Mouse (Mus musculus): ENCODE results near the gene Heg1. TPM values are rescaled to one million over a fixed set of nuclear protein-coding genes. Genes with fewer than 3 reads are reported as not detected.

Heg1 gene
- polyA plus RNA-seq, 1 experiment from 2014 or later, result 13.3 TPM

- Histone ChIP-seq H3K9me3 (no peaks in the 10 kb centered on the region), H3K4me2 (no peak overlapping the region), H3K9ac (replicated peaks) (no peak overlapping the region), H3K27me3 (no peaks in the 10 kb centered on the region), H3K4me3 (replicated peaks) (no peak overlapping the region), H3K36me3 (peaks cover 24% of the 10 kb centered on the region), H3K27ac (no peak overlapping the region), H3K4me1 (replicated peaks) (peaks cover 20% of the 10 kb centered on the region)
- WGBS, result 95% methylated on average over 10 of the region's 10 CpGs
- ATAC-seq (ENCODE audit: insufficient number of reproducible peaks, insufficient read depth, low FRiP score, low TSS enrichment, low read depth), result no peak
Measured at GRCm38 (mm10) chr16:33708031-33708430, 23.9 kb downstream of the Heg1 start.

- peaks cover 20% of the 10 kb centered on the region for H3K4me1 ChIP-seq (replicated peaks)
- H3K4me3 ChIP-seq (replicated peaks), result no peak overlapping the region
- no peaks in the 10 kb centered on the region for H3K9me3 ChIP-seq
- H3K27ac ChIP-seq, result no peak overlapping the region
- no peak for ATAC-seq (ENCODE audit: insufficient number of reproducible peaks, insufficient read depth, low FRiP score, low TSS enrichment, low read depth)
- H3K36me3 ChIP-seq, result peaks cover 27% of the 10 kb centered on the region
- no peak overlapping the region for H3K4me2 ChIP-seq
- H3K27me3 ChIP-seq, result no peaks in the 10 kb centered on the region
- H3K9ac ChIP-seq (replicated peaks), result no peak overlapping the region
- 93% methylated on average over 12 of the region's 12 CpGs for WGBS
Measured at GRCm38 (mm10) chr16:33708585-33709397, 24.6 kb downstream of the Heg1 start.

GRCm38 (mm10) chr16:33714271-33714670, 30.1 kb downstream of the Heg1 start:
- WGBS, result 13% methylated on average over 13 of the region's 13 CpGs
- peaks cover 30% of the 10 kb centered on the region for H3K36me3 ChIP-seq

GRCm38 (mm10) chr16:33723241-33723640, 39.1 kb downstream of the Heg1 start:
- Histone ChIP-seq H3K4me3 (replicated peaks) (no peak overlapping the region), H3K4me2 (no peak overlapping the region), H3K36me3 (peaks cover 57% of the 10 kb centered on the region), H3K27ac (no peak overlapping the region), H3K9me3 (peaks cover 6% of the 10 kb centered on the region; the same call in 1 of the 2 replicates), H3K4me1 (replicated peaks) (no peaks in the 10 kb centered on the region), H3K9ac (replicated peaks) (no peak overlapping the region), H3K27me3 (no peaks in the 10 kb centered on the region)
- no peak for ATAC-seq (ENCODE audit: insufficient number of reproducible peaks, insufficient read depth, low FRiP score, low TSS enrichment, low read depth)
- 96% methylated on average over 2 of the region's 2 CpGs for WGBS

More at GRCm38 (mm10) chr16:33714271-33714670, 30.1 kb downstream of the Heg1 start:
- 0 out of 2 replicates have a peak overlapping the region, but pooled peaks have one; percentile 1 for H3K4me3 ChIP-seq (replicated peaks)
- H3K4me1 ChIP-seq (replicated peaks), result peaks cover 12% of the 10 kb centered on the region
- H3K27me3 ChIP-seq, result no peaks in the 10 kb centered on the region
- H3K9ac ChIP-seq (replicated peaks), result no peak overlapping the region; the same call in 1 of the 2 replicates
- H3K27ac ChIP-seq, result no peak overlapping the region
- H3K9me3 ChIP-seq, result no peaks in the 10 kb centered on the region
- ATAC-seq (ENCODE audit: insufficient number of reproducible peaks, insufficient read depth, low FRiP score, low TSS enrichment, low read depth), result peak; percentile 52; the same call in 1 of the 2 replicates
- H3K4me2 ChIP-seq, result peak overlapping the region; percentile 26

GRCm38 (mm10) chr16:33723983-33724382, 39.8 kb downstream of the Heg1 start:
- Histone ChIP-seq H3K27me3 (no peaks in the 10 kb centered on the region), H3K4me3 (replicated peaks) (no peak overlapping the region), H3K4me2 (no peak overlapping the region), H3K36me3 (peaks cover 57% of the 10 kb centered on the region), H3K9ac (replicated peaks) (no peak overlapping the region), H3K9me3 (peaks cover 6% of the 10 kb centered on the region; the same call in 1 of the 2 replicates), H3K4me1 (replicated peaks) (no peaks in the 10 kb centered on the region), H3K27ac (no peak overlapping the region)
- no peak for ATAC-seq (ENCODE audit: insufficient number of reproducible peaks, insufficient read depth, low FRiP score, low TSS enrichment, low read depth)
- WGBS, result 93% methylated on average over 3 of the region's 3 CpGs

- WGBS, result 95% methylated on average over 17 of the region's 17 CpGs
Measured at GRCm38 (mm10) chr16:33726261-33726660, 42.1 kb downstream of the Heg1 start.

GRCm38 (mm10) chr16:33726892-33727291, 42.7 kb downstream of the Heg1 start:
- Histone ChIP-seq H3K4me1 (replicated peaks) (no peaks in the 10 kb centered on the region), H3K27ac (no peak overlapping the region), H3K27me3 (no peaks in the 10 kb centered on the region), H3K4me2 (no peak overlapping the region), H3K36me3 (peaks cover 58% of the 10 kb centered on the region), H3K4me3 (replicated peaks) (no peak overlapping the region), H3K9me3 (peaks cover 6% of the 10 kb centered on the region; the same call in 1 of the 2 replicates), H3K9ac (replicated peaks) (no peak overlapping the region)
- no peak for ATAC-seq (ENCODE audit: insufficient number of reproducible peaks, insufficient read depth, low FRiP score, low TSS enrichment, low read depth)
- 93% methylated on average over 7 of the region's 7 CpGs for WGBS

More at GRCm38 (mm10) chr16:33726261-33726660, 42.1 kb downstream of the Heg1 start:
- H3K9ac ChIP-seq (replicated peaks), result no peak overlapping the region
- peaks cover 6% of the 10 kb centered on the region; the same call in 1 of the 2 replicates for H3K9me3 ChIP-seq
- peaks cover 61% of the 10 kb centered on the region for H3K36me3 ChIP-seq
- no peak overlapping the region for H3K4me2 ChIP-seq
- no peak for ATAC-seq (ENCODE audit: insufficient number of reproducible peaks, insufficient read depth, low FRiP score, low TSS enrichment, low read depth)
- no peaks in the 10 kb centered on the region for H3K27me3 ChIP-seq
- no peak overlapping the region for H3K4me3 ChIP-seq (replicated peaks)
- H3K4me1 ChIP-seq (replicated peaks), result no peaks in the 10 kb centered on the region
- H3K27ac ChIP-seq, result no peak overlapping the region

- no peak overlapping the region for H3K9ac ChIP-seq (replicated peaks)
- H3K36me3 ChIP-seq, result peaks cover 51% of the 10 kb centered on the region
- no peaks in the 10 kb centered on the region for H3K27me3 ChIP-seq
- H3K4me1 ChIP-seq (replicated peaks), result no peaks in the 10 kb centered on the region; the same call in 1 of the 2 replicates
- 63% methylated on average over 13 of the region's 13 CpGs for WGBS
- peaks cover 6% of the 10 kb centered on the region; the same call in 1 of the 2 replicates for H3K9me3 ChIP-seq
- no peak for ATAC-seq (ENCODE audit: insufficient number of reproducible peaks, insufficient read depth, low FRiP score, low TSS enrichment, low read depth)
- H3K4me3 ChIP-seq (replicated peaks), result no peak overlapping the region
- no peak overlapping the region for H3K27ac ChIP-seq
- no peak overlapping the region for H3K4me2 ChIP-seq
Measured at GRCm38 (mm10) chr16:33728427-33728826, 44.3 kb downstream of the Heg1 start.

- Histone ChIP-seq H3K4me2 (no peak overlapping the region), H3K27ac (no peak overlapping the region), H3K9ac (replicated peaks) (no peak overlapping the region), H3K4me1 (replicated peaks) (peaks cover 13% of the 10 kb centered on the region; the same call in 1 of the 2 replicates), H3K36me3 (peaks cover 32% of the 10 kb centered on the region), H3K4me3 (replicated peaks) (no peak overlapping the region), H3K9me3 (no peaks in the 10 kb centered on the region), H3K27me3 (no peaks in the 10 kb centered on the region)
- ATAC-seq (ENCODE audit: insufficient number of reproducible peaks, insufficient read depth, low FRiP score, low TSS enrichment, low read depth), result no peak
- 89% methylated on average over 12 of the region's 12 CpGs for WGBS
Measured at GRCm38 (mm10) chr16:33731291-33731690, 47.1 kb downstream of the Heg1 start.

- Histone ChIP-seq H3K4me3 (replicated peaks) (no peak overlapping the region), H3K9me3 (no peaks in the 10 kb centered on the region), H3K36me3 (peaks cover 21% of the 10 kb centered on the region; the same call in 1 of the 2 replicates), H3K4me1 (replicated peaks) (peaks cover 13% of the 10 kb centered on the region; the same call in 1 of the 2 replicates), H3K4me2 (no peak overlapping the region), H3K9ac (replicated peaks) (no peak overlapping the region), H3K27ac (no peak overlapping the region), H3K27me3 (no peaks in the 10 kb centered on the region)
- 84% methylated on average over 6 of the region's 6 CpGs for WGBS
- no peak for ATAC-seq (ENCODE audit: insufficient number of reproducible peaks, insufficient read depth, low FRiP score, low TSS enrichment, low read depth)
Measured at GRCm38 (mm10) chr16:33732237-33732749, 48.1 kb downstream of the Heg1 start.

- H3K9ac ChIP-seq (replicated peaks), result no peak overlapping the region
- H3K27me3 ChIP-seq, result no peaks in the 10 kb centered on the region
- peaks cover 20% of the 10 kb centered on the region for H3K4me1 ChIP-seq (replicated peaks)
- ATAC-seq (ENCODE audit: insufficient number of reproducible peaks, insufficient read depth, low FRiP score, low TSS enrichment, low read depth), result no peak
- 73% methylated on average over 15 of the region's 15 CpGs for WGBS
- no peaks in the 10 kb centered on the region for H3K9me3 ChIP-seq
- no peak overlapping the region for H3K4me2 ChIP-seq
- no peak overlapping the region for H3K27ac ChIP-seq
- no peak overlapping the region for H3K4me3 ChIP-seq (replicated peaks)
- peaks cover 18% of the 10 kb centered on the region; the same call in 1 of the 2 replicates for H3K36me3 ChIP-seq
Measured at GRCm38 (mm10) chr16:33732846-33733580, 48.8 kb downstream of the Heg1 start.
